Mouse (Mus musculus) thymus, adult 2 months (tissue): ENCODE data around the gene Gm11563.
"Not testable (repeated sequence)": the region's sequence is repeated elsewhere in the genome, so short reads cannot be mapped to it uniquely, and the experiment has no call there.

ENCODE experiments used
- CTCF ChIP-seq: fragments of 200-500 bp; IDR thresholded peaks from 2 replicates; pipeline ENCODE4 v1.5.1; 2012; ENCODE audit warnings: mild to moderate bottlenecking, control low read depth, low read length, moderate library complexity, borderline replicate concordance; ENCODE audit not compliant: control insufficient read depth, poor library complexity, insufficient read depth; ENCODE audit errors: extremely low read depth
- POLR2A ChIP-seq: fragments of 200-500 bp; IDR thresholded peaks from 2 replicates; pipeline ENCODE4 v1.6.1; 2012; ENCODE audit warnings: mild to moderate bottlenecking, low read length, control low read depth, moderate library complexity; ENCODE audit not compliant: control insufficient read depth, poor library complexity, insufficient read depth; ENCODE audit errors: extremely low read depth

DNA sequence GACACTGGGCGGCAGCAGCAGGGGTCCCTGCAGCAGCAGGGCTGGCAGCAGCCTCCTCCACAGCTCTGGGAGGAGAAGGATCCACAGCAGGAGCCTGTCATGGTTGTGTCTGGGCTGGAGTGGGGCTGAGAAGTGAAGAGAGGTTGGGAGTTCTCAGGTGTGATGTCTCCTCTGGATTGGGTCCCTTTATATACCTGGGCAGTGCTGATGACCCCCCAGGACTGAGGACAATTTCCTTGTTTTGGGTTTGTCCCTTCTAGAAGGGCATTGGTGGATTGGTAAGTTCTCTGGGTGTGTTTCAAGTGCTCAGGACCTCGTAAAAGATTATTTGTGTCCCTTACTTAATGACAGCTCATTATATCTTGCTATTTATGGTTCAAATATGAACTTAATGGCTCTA is 48.7 kb downstream of the Gm11563 start, which contains the start of gene Gm11937:
- TF ChIP-seq CTCF, POLR2A: not testable (repeated sequence)
